ENCODE assay signal across 8 mouse cellular contexts in genomic region chr2:163601712-163602100, GRCm38 (mm10). TPM values are rescaled to one million over a fixed set of nuclear protein-coding genes. Genes with fewer than 3 reads are reported as not detected.
DNase-seq lines count a peak whose midpoint lies in the region; ATAC-seq and TF ChIP-seq lines count a peak whose summit lies in the region.

No protein-coding gene starts in this region.

- peaks cover 8% of the 10 kb centered on the region; the same call in 1 of the 2 replicates for H3K4me1 ChIP-seq in kidney, postnatal 0 days (replicated peaks; ENCODE audit: insufficient read depth, low read length)
- H3K4me1 ChIP-seq in embryonic facial prominence, embryonic 11.5 days (ENCODE audit: control insufficient read depth, insufficient read depth, low read length): no peaks in the 10 kb centered on the region; the same call in 1 of the 2 replicates
- H3K4me1 ChIP-seq in hindbrain, embryonic 16.5 days (ENCODE audit: control insufficient read depth, insufficient read depth, low read depth, low read length): peaks cover 11% of the 10 kb centered on the region
- H3K4me1 ChIP-seq in midbrain, postnatal 0 days (ENCODE audit: insufficient read depth, low read length): peaks cover 3% of the 10 kb centered on the region; the same call in 1 of the 2 replicates

- H3K27ac ChIP-seq in kidney, postnatal 0 days: 0 out of 2 replicates have a peak overlapping the region, but pooled peaks have one; percentile 90
- no peak overlapping the region for H3K27ac ChIP-seq in embryonic facial prominence, embryonic 11.5 days (replicated peaks; ENCODE audit: low read depth, low read length)
- H3K27ac ChIP-seq in hindbrain, embryonic 16.5 days (ENCODE audit: low read depth, low read length): peak overlapping the region; percentile 95; the same call in 1 of the 2 replicates
- H3K27ac ChIP-seq in midbrain, postnatal 0 days (ENCODE audit: low read depth, low read length): peak overlapping the region; percentile 95; the same call in 1 of the 2 replicates

- ATAC-seq in kidney, postnatal 0 days (replicated peaks; ENCODE audit: low FRiP score, low read depth): no peak
- no peak for ATAC-seq in embryonic facial prominence, embryonic 11.5 days (replicated peaks; ENCODE audit: insufficient number of reproducible peaks, low FRiP score, low TSS enrichment, low read depth)
- no peak for ATAC-seq in hindbrain, embryonic 16.5 days
- no peak for ATAC-seq in midbrain, postnatal 0 days (ENCODE audit: low FRiP score)
- no peak for ATAC-seq in megakaryocyte-erythroid progenitor cell, adult 5-6 weeks (replicated peaks; ENCODE audit: low FRiP score, low TSS enrichment, poor library complexity, severe bottlenecking)

- no peaks in the 10 kb centered on the region for H3K36me3 ChIP-seq in kidney, postnatal 0 days (ENCODE audit: insufficient read depth, low read length)
- no peaks in the 10 kb centered on the region for H3K36me3 ChIP-seq in embryonic facial prominence, embryonic 11.5 days (replicated peaks; ENCODE audit: control insufficient read depth, insufficient read depth, low read depth, low read length)
- H3K36me3 ChIP-seq in hindbrain, embryonic 16.5 days (ENCODE audit: control insufficient read depth, insufficient read depth, low read length): no peaks in the 10 kb centered on the region
- no peaks in the 10 kb centered on the region for H3K36me3 ChIP-seq in midbrain, postnatal 0 days (ENCODE audit: insufficient read depth, low read length)

- no peaks in the 10 kb centered on the region for H3K9me3 ChIP-seq in kidney, postnatal 0 days (replicated peaks; ENCODE audit: low read length)
- no peaks in the 10 kb centered on the region for H3K9me3 ChIP-seq in embryonic facial prominence, embryonic 11.5 days (replicated peaks; ENCODE audit: control insufficient read depth, low read length)
- H3K9me3 ChIP-seq in hindbrain, embryonic 16.5 days (ENCODE audit: control insufficient read depth, low read length): no peaks in the 10 kb centered on the region
- H3K9me3 ChIP-seq in midbrain, postnatal 0 days (ENCODE audit: low read length): no peaks in the 10 kb centered on the region

- 66% methylated on average over 7 of the region's 7 CpGs for WGBS in kidney, postnatal 0 days
- WGBS in embryonic facial prominence, embryonic 11.5 days: 77% methylated on average over 7 of the region's 7 CpGs
- 79% methylated on average over 7 of the region's 7 CpGs for WGBS in hindbrain, embryonic 16.5 days
- WGBS in midbrain, postnatal 0 days: 74% methylated on average over 7 of the region's 7 CpGs

- H3K4me3 ChIP-seq in kidney, postnatal 0 days (replicated peaks; ENCODE audit: low read depth, low read length): peak overlapping the region; percentile 88; the same call in 1 of the 2 replicates
- H3K4me3 ChIP-seq in embryonic facial prominence, embryonic 11.5 days (ENCODE audit: low read depth, low read length): peak overlapping the region; percentile 65; the same call in 1 of the 2 replicates
- peak overlapping the region; percentile 84 for H3K4me3 ChIP-seq in hindbrain, embryonic 16.5 days (ENCODE audit: low read length)
- peak overlapping the region; percentile 88 for H3K4me3 ChIP-seq in midbrain, postnatal 0 days (ENCODE audit: low read depth, low read length)

- H3K9ac ChIP-seq in kidney, postnatal 0 days (ENCODE audit: low read depth, low read length): no peak overlapping the region; the same call in 1 of the 2 replicates
- H3K9ac ChIP-seq in embryonic facial prominence, embryonic 11.5 days (replicated peaks; ENCODE audit: low read length): peak overlapping the region; percentile 13; the same call in 1 of the 2 replicates
- peak overlapping the region; percentile 95 for H3K9ac ChIP-seq in hindbrain, embryonic 16.5 days (ENCODE audit: low read depth, low read length)
- H3K9ac ChIP-seq in midbrain, postnatal 0 days (replicated peaks; ENCODE audit: low read length, poor library complexity, severe bottlenecking): no peak overlapping the region

- no peak for TF ChIP-seq CTCF in kidney, postnatal 0 days (IDR thresholded peaks at IDR 0.05; ENCODE audit: low read depth)
- no peak for TF ChIP-seq CTCF in midbrain, postnatal 0 days (IDR thresholded peaks at IDR 0.05)

- no peak for DNase-seq in kidney, postnatal 0 days (ENCODE audit: low spot score)
- DNase-seq in kidney, postnatal 10 days: no peak
- no peak for DNase-seq in embryonic facial prominence, embryonic 11.5 days (ENCODE audit: low spot score)
- DNase-seq in midbrain, postnatal 0 days (ENCODE audit: low spot score): no peak
- no peak for DNase-seq in gastrocnemius, postnatal 10 days
- no peak for DNase-seq in gastrocnemius, postnatal 4 days (ENCODE audit: low spot score in 2 of 2)

- H3K27me3 ChIP-seq in kidney, postnatal 0 days (ENCODE audit: insufficient read depth, low read length): no peaks in the 10 kb centered on the region
- H3K27me3 ChIP-seq in embryonic facial prominence, embryonic 11.5 days (ENCODE audit: control insufficient read depth, insufficient read depth, low read length): no peaks in the 10 kb centered on the region
- H3K27me3 ChIP-seq in hindbrain, embryonic 16.5 days (replicated peaks; ENCODE audit: control insufficient read depth, insufficient read depth, low read length): no peaks in the 10 kb centered on the region
- no peaks in the 10 kb centered on the region for H3K27me3 ChIP-seq in midbrain, postnatal 0 days (ENCODE audit: insufficient read depth, low read length)

- peak overlapping the region; percentile 76 for H3K4me2 ChIP-seq in kidney, postnatal 0 days (ENCODE audit: low read length)
- peak overlapping the region; percentile 16 for H3K4me2 ChIP-seq in embryonic facial prominence, embryonic 11.5 days (ENCODE audit: low read depth, low read length)
- peak overlapping the region; percentile 72 for H3K4me2 ChIP-seq in hindbrain, embryonic 16.5 days (ENCODE audit: low read length)
- H3K4me2 ChIP-seq in midbrain, postnatal 0 days (ENCODE audit: low read depth, low read length, poor library complexity, severe bottlenecking): peak overlapping the region; percentile 90

RNA-seq across cellular contexts. Expression of gene Ttpal, which starts 0.4 kb away (rescaled TPM):
- 18.1 and 19.7 TPM in 2 replicates for polyA plus RNA-seq in kidney, postnatal 0 days (2015; fragmentation: Nextera tagmentation; extraction: Ambion mirVana)
- 45.3 and 47.2 TPM in 2 replicates for polyA plus RNA-seq in embryonic facial prominence, embryonic 11.5 days (2014; fragmentation: Nextera tagmentation; extraction: Ambion mirVana)
- polyA plus RNA-seq in hindbrain, embryonic 16.5 days (2015; fragmentation: Nextera tagmentation; extraction: Ambion mirVana): 37.6 and 43.2 TPM in 2 replicates
- 76.2 and 91.9 TPM in 2 replicates for total RNA-seq in midbrain, postnatal 0 days (2014; rRNA removed)
- 33.5 and 34.7 TPM in 2 replicates for polyA plus RNA-seq in midbrain, postnatal 0 days (2015; fragmentation: Nextera tagmentation; extraction: Ambion mirVana)
- 15.6 and 27.3 TPM in 2 replicates for total RNA-seq in megakaryocyte-erythroid progenitor cell, adult 5-6 weeks (2014; fragmentation: Nextera tagmentation)
- 9.0 and 10.9 TPM in 2 replicates for total RNA-seq in megakaryocyte-erythroid progenitor cell, adult 5-6 weeks (2017)
- 10 to 100 TPM in 1 of 2 experiments, 1 to 10 TPM in 1; 7.6 to 13.8 TPM for total RNA-seq in gastrocnemius, postnatal 10 days (2021)
- 10 to 100 TPM; 15.5 to 17.1 TPM for total RNA-seq in gastrocnemius, postnatal 4 days (2021)

RNA-seq across cellular contexts. Expression of gene Serinc3, which starts 43.2 kb away (rescaled TPM):
- 66.6 and 72.5 TPM in 2 replicates for polyA plus RNA-seq in kidney, postnatal 0 days (2015; fragmentation: Nextera tagmentation; extraction: Ambion mirVana)
- 26.0 and 27.9 TPM in 2 replicates for polyA plus RNA-seq in embryonic facial prominence, embryonic 11.5 days (2014; fragmentation: Nextera tagmentation; extraction: Ambion mirVana)
- polyA plus RNA-seq in hindbrain, embryonic 16.5 days (2015; fragmentation: Nextera tagmentation; extraction: Ambion mirVana): 38.6 and 41.2 TPM in 2 replicates
- total RNA-seq in midbrain, postnatal 0 days (2014; rRNA removed): 96.1 and 101 TPM in 2 replicates
- 35.9 and 36.9 TPM in 2 replicates for polyA plus RNA-seq in midbrain, postnatal 0 days (2015; fragmentation: Nextera tagmentation; extraction: Ambion mirVana)
- total RNA-seq in megakaryocyte-erythroid progenitor cell, adult 5-6 weeks (2014; fragmentation: Nextera tagmentation): 438 and 460 TPM in 2 replicates
- 469 and 531 TPM in 2 replicates for total RNA-seq in megakaryocyte-erythroid progenitor cell, adult 5-6 weeks (2017)
- total RNA-seq in gastrocnemius, postnatal 10 days (2021): 100 to 1,000 TPM; 141 to 145 TPM
- total RNA-seq in gastrocnemius, postnatal 4 days (2021): 100 to 1,000 TPM; 152 to 163 TPM

RNA-seq across cellular contexts. Expression of gene Pkig, which starts 56.5 kb away (rescaled TPM):
- polyA plus RNA-seq in kidney, postnatal 0 days (2015; fragmentation: Nextera tagmentation; extraction: Ambion mirVana): 179 and 198 TPM in 2 replicates
- 166 and 173 TPM in 2 replicates for polyA plus RNA-seq in embryonic facial prominence, embryonic 11.5 days (2014; fragmentation: Nextera tagmentation; extraction: Ambion mirVana)
- polyA plus RNA-seq in hindbrain, embryonic 16.5 days (2015; fragmentation: Nextera tagmentation; extraction: Ambion mirVana): 126 and 127 TPM in 2 replicates
- 90.5 and 102 TPM in 2 replicates for total RNA-seq in midbrain, postnatal 0 days (2014; rRNA removed)
- 153 and 161 TPM in 2 replicates for polyA plus RNA-seq in midbrain, postnatal 0 days (2015; fragmentation: Nextera tagmentation; extraction: Ambion mirVana)
- 92.1 and 105 TPM in 2 replicates for total RNA-seq in megakaryocyte-erythroid progenitor cell, adult 5-6 weeks (2014; fragmentation: Nextera tagmentation)
- total RNA-seq in megakaryocyte-erythroid progenitor cell, adult 5-6 weeks (2017): 38.2 and 70.3 TPM in 2 replicates
- 100 to 1,000 TPM; 123 to 129 TPM for total RNA-seq in gastrocnemius, postnatal 10 days (2021)
- 100 to 1,000 TPM; 153 to 176 TPM for total RNA-seq in gastrocnemius, postnatal 4 days (2021)

Comparison
In these comparisons a context has a peak if more than half of its experiments do, and no peak if none do; other contexts are left out.
1. H3K4me2 ChIP-seq: peak in every context shown above with its lines; median percentile 90 in midbrain, postnatal 0 days; 76 in kidney, postnatal 0 days; 72 in hindbrain, embryonic 16.5 days; 16 in embryonic facial prominence, embryonic 11.5 days.
2. H3K9ac ChIP-seq: peak in embryonic facial prominence, embryonic 11.5 days (single experiment) and hindbrain, embryonic 16.5 days (single experiment); none in kidney, postnatal 0 days (single experiment) and midbrain, postnatal 0 days (single experiment).
3. Peak in every context shown above with its lines, with median percentiles within 50 percentile points of each other: H3K4me3 ChIP-seq.